Mouse (Mus musculus) small intestine, adult 10 weeks (tissue): ENCODE results near the gene Mpv17l. TPM values are rescaled to one million over a fixed set of nuclear protein-coding genes. Genes with fewer than 3 reads are reported as not detected.

ENCODE experiments used
- polyA plus RNA-seq: library from polyadenylated mRNA; stranded (reverse); fragments of 350-450 nt; fragmentation: Illumina TruSeq; extraction: RNeasy Lipid Tissue Mini Kit (QIAGEN cat#74804); gene quantifications from one replicate; pipeline ENCODE4 v1.2.3, GENCODE M21; 2014; ENCODE audit warnings: low replicate concordance

Gene Mpv17l
- polyA plus RNA-seq: 7.9 TPM

DNA sequence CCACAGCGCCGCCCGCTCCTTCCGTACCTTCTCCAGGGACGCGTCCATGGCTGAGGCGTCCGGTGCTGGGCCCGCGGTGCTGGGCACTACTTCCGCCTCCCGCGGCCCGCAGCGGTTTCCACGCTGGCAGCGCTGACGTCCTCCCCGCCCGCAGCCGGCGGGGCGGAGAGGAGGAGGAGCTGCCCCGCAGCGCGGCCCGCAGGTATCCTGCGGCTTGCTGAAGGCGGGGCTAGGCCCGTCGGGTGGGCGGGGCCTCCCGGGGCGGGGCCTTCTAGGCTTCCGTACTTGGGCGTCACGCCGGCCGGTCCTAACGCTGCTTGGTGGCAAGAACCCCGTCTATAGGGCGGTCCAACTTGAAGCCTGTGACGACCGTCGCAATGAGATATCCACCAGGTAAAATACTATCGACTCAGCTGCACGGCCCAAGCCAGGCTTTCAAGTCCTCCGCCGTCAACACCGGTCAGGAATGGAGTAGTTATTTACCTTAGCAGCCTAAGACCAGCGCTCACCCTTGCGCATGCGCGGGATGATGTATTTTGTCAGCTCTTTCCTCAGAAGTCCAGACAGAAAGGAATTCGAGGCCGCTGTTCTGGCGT is at the start of gene Mpv17l, which contains the start of gene Pdxdc1:
Mpv17l (plus strand) TSS at position 274 of the 596 bp plus-strand sequence.
Pdxdc1 (minus strand) TSS at position 244 of the 596 bp plus-strand sequence.

DNA sequence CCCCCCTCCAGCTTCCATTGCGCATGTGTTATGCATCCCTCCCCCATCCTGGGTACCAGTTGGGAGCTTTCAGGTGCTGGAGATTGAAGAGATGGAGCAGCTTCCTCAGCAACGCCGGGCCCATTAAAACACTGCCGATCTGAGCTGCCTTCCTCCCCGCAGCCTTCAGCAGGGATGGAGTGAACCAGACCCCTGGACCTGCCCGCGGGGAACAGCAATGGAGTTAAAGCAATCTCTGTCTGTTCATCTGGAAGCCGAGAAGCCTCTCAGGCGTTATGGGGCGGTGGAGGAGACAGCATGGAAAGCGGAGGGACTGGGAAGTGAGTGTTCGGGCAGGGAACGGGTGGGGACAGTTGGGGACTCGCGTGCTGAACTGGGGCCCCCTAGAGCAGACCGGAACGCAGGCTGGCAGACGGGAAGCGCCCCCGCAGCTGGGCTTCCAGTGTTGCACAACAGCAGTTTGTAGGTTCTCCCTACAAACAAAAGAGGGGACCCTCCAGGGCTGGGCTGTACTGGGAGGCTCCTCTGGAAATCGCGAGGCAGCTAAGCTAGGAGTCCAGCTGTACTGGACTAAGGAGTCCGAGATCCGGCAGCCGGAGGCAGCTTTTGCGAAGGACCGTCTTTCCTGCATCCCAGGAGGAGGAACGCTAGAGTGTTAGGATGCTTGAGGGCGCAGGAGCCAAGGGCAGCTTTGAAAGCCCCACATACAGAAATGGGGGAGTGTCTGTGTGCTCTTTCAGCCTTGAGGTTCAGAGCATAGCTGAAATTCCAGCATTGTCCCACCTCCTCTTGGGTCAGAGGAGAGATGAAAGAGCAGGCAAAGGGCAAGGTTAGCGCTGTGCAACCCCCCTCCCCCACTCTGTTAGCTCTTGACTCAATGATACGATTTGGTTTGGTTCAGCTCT is 83.9 kb downstream of the Mpv17l start, which contains the start of the genes 2900011O08Rik and Ifitm7:
2900011O08Rik (plus strand) TSS at position 31 of the 905 bp plus-strand sequence.
Ifitm7 (minus strand) TSS at position 315 of the 905 bp plus-strand sequence.

Other genes with a start within 250 kb of the Mpv17l start
- 18.9 TPM for gene Parn, start 235.0 kb upstream of the Mpv17l start, polyA plus RNA-seq
- gene Bfar, start 231.3 kb upstream of the Mpv17l start, polyA plus RNA-seq: 39.7 TPM
- gene 3110001I22Rik, start 231.2 kb upstream of the Mpv17l start, polyA plus RNA-seq: 10.8 TPM
- gene Pla2g10, start 172.2 kb upstream of the Mpv17l start, polyA plus RNA-seq: 0.82 TPM
- gene Rrn3, start 122.5 kb upstream of the Mpv17l start, polyA plus RNA-seq: 23.8 TPM
- gene Ntan1, start 84.3 kb upstream of the Mpv17l start, polyA plus RNA-seq: 117 TPM
- gene Pdxdc1, start within 50 bp of the Mpv17l start, polyA plus RNA-seq: 135 TPM
- not detected for gene 2900011O08Rik, start 83.4 kb downstream of the Mpv17l start, polyA plus RNA-seq
- gene Ifitm7, start 83.7 kb downstream of the Mpv17l start, polyA plus RNA-seq: not detected